Mouse (Mus musculus): Measurements from ENCODE around the gene Nhlrc4.

- TF ChIP-seq MAX (IDR thresholded peaks at IDR 0.05) (no peak), CTCF (IDR thresholded peaks at IDR 0.05; ENCODE audit: control insufficient read depth, insufficient read depth, insufficient read length) (no peak), MYOD1 (IDR thresholded peaks at IDR 0.05; ENCODE audit: control insufficient read depth, insufficient read length, low read depth) (no peak)
Observed at GRCm38 (mm10) chr17:25957586-25958051, 12.9 kb upstream of the Nhlrc4 start.
